26 mouse cellular contexts compared by ENCODE assay signal in genomic region chr11:109458165-109458564, GRCm38 (mm10). TPM values are rescaled to one million over a fixed set of nuclear protein-coding genes. Genes with fewer than 3 reads are reported as not detected.
"Had no signal": no experiment of that assay in that cellular context is flagged by ENCODE, and none has a peak within 500 bp of the region (broad histone marks: within the 10 kb centered on the region; RNA-seq: fewer than 3 reads in every experiment).

No protein-coding gene starts in this region.

- ATAC-seq: liver, embryonic 12.5 days; liver, postnatal 0 days; lung, postnatal 0 days; midbrain, embryonic 13.5 days; midbrain, embryonic 15.5 days; midbrain, embryonic 16.5 days had no signal

- DNase-seq: liver; liver, embryonic 13.5 days; liver, postnatal 0 days; lung, adult 18-20 months; lung, adult 2 months; lung, embryonic 14.5 days; lung, postnatal 10 days; lung, postnatal 14 days; lung, postnatal 36 days; lung, postnatal 4 days; midbrain, embryonic 14.5 days had no signal

RNA-seq across cellular contexts. Expression of gene 9930022D16Rik, which starts 44.4 kb away (rescaled TPM):
- total RNA-seq: left cerebral cortex, adult 18-20 months; left cerebral cortex, adult 2 months; left cerebral cortex, adult 8-10 months; left cerebral cortex, postnatal 10 days; left cerebral cortex, postnatal 14 days; left cerebral cortex, postnatal 25 days; liver, adult 2 months; megakaryocyte progenitor cell, adult 5-6 weeks; megakaryocyte, adult 5-6 weeks; midbrain, postnatal 0 days had no signal
